Mouse (Mus musculus) ES-Bruce4 (cell line): ENCODE measurements around the gene Gm2042.
"Not testable (repeated sequence)": the region's sequence is repeated elsewhere in the genome, so short reads cannot be mapped to it uniquely, and the experiment has no call there.

Source experiments
- CTCF ChIP-seq: IDR thresholded peaks from one replicate; pipeline ENCODE4 v1.8.1; 2011; ENCODE audit warnings: low read depth, low read length
- EP300 ChIP-seq: IDR thresholded peaks from 2 replicates; pipeline ENCODE4 v1.6.1; 2011; ENCODE audit warnings: low read depth, low read length; ENCODE audit not compliant: insufficient read depth
- POLR2A ChIP-seq: IDR thresholded peaks from one replicate; pipeline ENCODE4 v1.8.1; 2011; ENCODE audit warnings: low read length; ENCODE audit not compliant: insufficient read depth

- TF ChIP-seq EP300, POLR2A, CTCF: not testable (repeated sequence)
These were observed 30.1 kb downstream of the Gm2042 start for GRCm38 (mm10) chr12:87984000-87984399.
